Comparison of ENCODE assay signal across 8 mouse cellular contexts in the genomic region with DNA sequence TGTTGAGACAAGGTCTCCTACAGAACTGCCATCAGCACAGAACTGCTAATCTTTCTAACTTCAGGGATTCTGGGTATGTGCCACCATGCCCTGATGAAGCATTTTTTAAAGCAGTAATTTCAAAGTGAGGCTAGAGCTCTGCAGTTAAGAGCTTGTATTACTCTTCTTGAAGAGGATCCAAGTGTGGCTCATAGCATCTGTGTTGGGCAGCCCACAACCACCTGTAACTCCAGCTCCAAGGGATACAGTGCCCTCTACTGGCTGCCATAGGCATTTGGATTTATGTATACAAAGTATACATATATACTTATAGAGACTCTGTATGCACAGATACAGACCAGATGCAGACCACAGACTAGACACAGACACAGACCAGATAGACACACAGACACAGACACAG.
DNase-seq lines count a peak whose midpoint lies in the region.

No protein-coding gene starts in this region.

- intact Hi-C loops in left cerebral cortex, postnatal 36 days (cut with DNase I): no loop called here
- intact Hi-C loops in left cerebral cortex, postnatal 14 days (cut with DNase I): no loop called here

- peak; percentile 5 for DNase-seq in adrenal gland, adult 2 months
- no peak for DNase-seq in adrenal gland, postnatal 4 days (ENCODE audit: low spot score in 2 of 2)
- peak; percentile 15 for DNase-seq in left cerebral cortex, adult 11 months (ENCODE audit: low spot score)
- no peak for DNase-seq in left cerebral cortex, postnatal 36 days (ENCODE audit: low spot score in 2 of 2)
- peak; percentile 13 for DNase-seq in c-Kit-positive CD71-negative TER-119-negative erythroid progenitor cells, embryonic 14.5 days (ENCODE audit: low read depth)
- peak; percentile 51 to 84 for DNase-seq in left cerebral cortex, postnatal 14 days (ENCODE audit: low spot score in 2 of 2)
- DNase-seq in thymus, postnatal 25 days: peak; percentile 50
- DNase-seq in heart, adult 8-10 months (ENCODE audit: low spot score): no peak

Comparison
In these comparisons a context has a peak if more than half of its experiments do, and no peak if none do; other contexts are left out.
1. DNase-seq: peak in adrenal gland, adult 2 months (single experiment), left cerebral cortex, adult 11 months (single experiment), c-Kit-positive CD71-negative TER-119-negative erythroid progenitor cells, embryonic 14.5 days (single experiment), left cerebral cortex, postnatal 14 days (2 of 2) and thymus, postnatal 25 days (single experiment); none in adrenal gland, postnatal 4 days (0 of 2), left cerebral cortex, postnatal 36 days (0 of 2) and heart, adult 8-10 months (single experiment).